Mouse (Mus musculus) MEL (cell line): Measurements from ENCODE around the gene Dnajc11. TPM values are rescaled to one million over a fixed set of nuclear protein-coding genes. Genes with fewer than 3 reads are reported as not detected.
A peak's percentile ranks its signal among the peaks of the same experiment; 100 is the strongest.

ENCODE experiments used
- DNase-seq: peaks from one replicate; pipeline ENCODE4 v3.0.0; 2011; ENCODE audit warnings: low read depth, low spot score
- H3K27ac ChIP-seq: 2 replicates; pipeline ENCODE4 v1.5.1; 2012; ENCODE audit warnings: low read depth, mild to moderate bottlenecking, control low read depth, low read length, moderate library complexity; ENCODE audit not compliant: control insufficient read depth
- H3K27me3 ChIP-seq, 2 experiments: fragments of 150-350 bp in 1 of 2; sonication (generic) in 1 of 2; 2 replicates each; pipeline ENCODE4 v1.6.1; 2012; ENCODE audit warnings: low read length in 2 of 2, mild to moderate bottlenecking in 2 of 2, improper control_type of control experiment in 1 of 2, moderate library complexity in 1 of 2; ENCODE audit not compliant: insufficient read depth in 2 of 2, control insufficient read depth in 1 of 2
- H3K36me3 ChIP-seq, 2 experiments: 2 replicates each; pipeline ENCODE4 v1.6.1; 2012 to 2014; ENCODE audit warnings: low read length in 2 of 2, improper control_type of control experiment in 1 of 2, inconsistent platforms in 1 of 2, mild to moderate bottlenecking in 1 of 2; ENCODE audit not compliant: insufficient read depth in 2 of 2, control insufficient read depth in 1 of 2
- H3K4me1 ChIP-seq, 2 experiments: fragments of 150-350 bp in 1 of 2; sonication (generic) in 1 of 2; 2 replicates each; pipeline ENCODE4 v1.6.1; 2012; ENCODE audit warnings: low read length in 2 of 2, improper control_type of control experiment in 1 of 2, mild to moderate bottlenecking in 1 of 2; ENCODE audit not compliant: insufficient read depth in 2 of 2, control insufficient read depth in 1 of 2
- H3K4me3 ChIP-seq, 2 experiments: fragments of 150-350 bp in 1 of 2; sonication (generic) in 1 of 2; 2 replicates each; pipeline ENCODE4 v1.5.1; 2012; ENCODE audit warnings: low read depth in 2 of 2, low read length in 2 of 2, mild to moderate bottlenecking in 2 of 2, moderate library complexity in 2 of 2, control low read depth in 1 of 2, improper control_type of control experiment in 1 of 2; ENCODE audit not compliant: control insufficient read depth in 1 of 2, insufficient read depth in 1 of 2
- H3K79me2 ChIP-seq: 2 replicates; pipeline ENCODE4 v1.6.1; 2012; ENCODE audit warnings: mild to moderate bottlenecking, low read length, moderate library complexity; ENCODE audit not compliant: control insufficient read depth, poor library complexity, insufficient read depth
- H3K9ac ChIP-seq: 2 replicates; pipeline ENCODE4 v1.6.1; 2012; ENCODE audit warnings: low read depth, mild to moderate bottlenecking, control low read depth, low read length, moderate library complexity; ENCODE audit not compliant: control insufficient read depth, poor library complexity, severe bottlenecking
- H3K9me3 ChIP-seq: fragments of 150-350 bp; sonication (generic); replicated peaks from 2 replicates; pipeline ENCODE4 v1.6.1; 2012; ENCODE audit warnings: mild to moderate bottlenecking, low read length, improper control_type of control experiment, moderate library complexity; ENCODE audit not compliant: insufficient read depth
- CTCF ChIP-seq, 3 experiments: IDR thresholded peaks in 2 of 3; conservative IDR thresholded peaks in 1 of 3; 2 replicates each; pipeline ENCODE4 v1.5.1; 2011 to 2012; ENCODE audit warnings: low read length in 3 of 3, low read depth in 2 of 3, mild to moderate bottlenecking in 2 of 3, improper control_type of control experiment in 1 of 3, inconsistent platforms in 1 of 3, mixed read lengths in 1 of 3, moderate library complexity in 1 of 3; ENCODE audit not compliant: control insufficient read depth in 1 of 3, insufficient read depth in 1 of 3, poor library complexity in 1 of 3, severe bottlenecking in 1 of 3
- E2F4 ChIP-seq: IDR thresholded peaks from 2 replicates; pipeline ENCODE4 v1.6.1; 2011; ENCODE audit warnings: low read depth, low read length, improper control_type of control experiment, borderline replicate concordance
- ETS1 ChIP-seq: IDR thresholded peaks from 2 replicates; pipeline ENCODE4 v1.6.1; 2012; ENCODE audit warnings: low read depth, mild to moderate bottlenecking, inconsistent platforms, low read length, improper control_type of control experiment, moderate library complexity
- JUND ChIP-seq: IDR thresholded peaks from 2 replicates; pipeline ENCODE4 v1.6.1; 2011; ENCODE audit warnings: low read depth, mild to moderate bottlenecking, improper control_type of control experiment, low read length
- MAFK ChIP-seq: IDR thresholded peaks from 2 replicates; pipeline ENCODE4 v1.6.1; 2011; ENCODE audit warnings: low read depth, mild to moderate bottlenecking, low read length, improper control_type of control experiment, borderline replicate concordance
- MAX ChIP-seq: IDR thresholded peaks from 2 replicates; pipeline ENCODE4 v1.6.1; 2011; ENCODE audit warnings: low read length, improper control_type of control experiment
- MAZ ChIP-seq: IDR thresholded peaks from 2 replicates; pipeline ENCODE4 v1.6.1; 2012; ENCODE audit warnings: low read depth, mild to moderate bottlenecking, inconsistent platforms, low read length, improper control_type of control experiment
- MEF2A ChIP-seq: IDR thresholded peaks from 2 replicates; pipeline ENCODE4 v1.6.1; 2014; ENCODE audit warnings: low read depth, mild to moderate bottlenecking, inconsistent platforms, low read length, improper control_type of control experiment; ENCODE audit not compliant: poor library complexity, insufficient replicate concordance, severe bottlenecking; ENCODE audit errors: extremely low read depth
- MXI1 ChIP-seq: IDR thresholded peaks from 2 replicates; pipeline ENCODE4 v1.6.1; 2011; ENCODE audit warnings: mild to moderate bottlenecking, low read depth, low read length, improper control_type of control experiment
- MYC ChIP-seq: IDR thresholded peaks from 2 replicates; pipeline ENCODE4 v1.6.1; 2011; ENCODE audit warnings: low read depth, mild to moderate bottlenecking, low read length, improper control_type of control experiment, moderate library complexity
- NELFE ChIP-seq: IDR thresholded peaks from 2 replicates; pipeline ENCODE4 v1.6.1; 2011; ENCODE audit warnings: low read depth, low read length, improper control_type of control experiment
- POLR2AphosphoS5 ChIP-seq: IDR thresholded peaks from 2 replicates; pipeline ENCODE4 v1.6.1; 2012; ENCODE audit warnings: low read depth, borderline replicate concordance, mild to moderate bottlenecking, inconsistent platforms, low read length, moderate library complexity, mixed read lengths
- RCOR1 ChIP-seq: IDR thresholded peaks from 2 replicates; pipeline ENCODE4 v1.6.1; 2012; ENCODE audit warnings: low read depth, mild to moderate bottlenecking, inconsistent platforms, low read length, improper control_type of control experiment
- polyA plus RNA-seq, 2 experiments: library from polyadenylated mRNA; stranded (reverse) in 1 of 2; unstranded in 1 of 2; fragments of >175 nt in 1 of 2; fragments of >200 nt in 1 of 2; gene quantifications; 2 replicates each; pipeline versions ENCODE4 v1.2.1 to v1.2.4; 2012; ENCODE audit warnings: low replicate concordance in 2 of 2, low read depth in 1 of 2; ENCODE audit not compliant: insufficient read length in 2 of 2, insufficient read depth in 1 of 2, missing spikeins in 1 of 2
- total RNA-seq: library from RNA; depleted of rRNA; stranded (reverse); fragments of 300-350 nt; gene quantifications from 2 replicates; pipeline ENCODE4 v1.2.3, GENCODE M21; 2012

The Dnajc11 gene
- total and polyA plus RNA-seq, 3 experiments: 128 to 278 (median 157) TPM

DNA sequence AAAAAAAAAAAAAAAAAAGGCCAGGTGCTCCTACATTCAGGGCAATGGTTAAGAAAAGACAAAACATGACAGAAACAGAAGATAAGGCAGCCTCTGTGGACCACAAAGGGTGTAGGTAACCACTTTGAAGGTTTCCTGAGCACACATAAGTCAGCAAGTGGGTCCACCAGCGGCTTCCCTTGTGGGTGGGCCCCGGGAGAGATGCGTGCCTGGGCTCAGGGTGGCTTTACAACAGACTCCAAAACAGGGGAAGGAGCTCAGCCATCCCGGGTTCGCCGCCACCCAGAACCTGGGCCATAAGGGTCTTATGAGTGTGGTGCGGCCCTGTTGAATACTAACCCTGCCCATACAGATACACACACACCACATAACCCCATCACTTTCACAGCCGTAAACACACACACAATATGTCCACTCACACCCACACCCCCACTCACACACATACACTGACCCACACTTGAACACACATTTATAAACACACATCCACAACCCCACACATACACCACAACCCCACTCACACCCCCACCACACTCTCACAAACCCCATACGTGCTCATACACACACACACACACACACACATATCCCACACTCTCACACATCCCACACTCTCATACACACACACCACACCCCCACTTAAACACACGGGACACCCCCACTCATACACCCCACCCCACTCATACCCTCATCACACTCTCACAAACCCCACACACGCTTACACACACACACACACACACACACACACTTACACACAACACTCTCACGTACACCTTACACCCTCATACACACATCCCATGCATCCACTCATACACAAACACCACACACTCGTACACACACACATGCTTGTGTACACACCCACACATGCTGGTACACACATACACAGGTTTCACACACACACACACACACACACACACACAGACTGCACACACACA is 651 bp upstream of the Dnajc11 start:
- Histone ChIP-seq H3K4me3 (peak overlapping the region; percentile 45 to 55), H3K9ac (peak overlapping the region; percentile 37), H3K36me3 (peaks cover 0 to 19% of the 10 kb centered on the region in 2 experiments; a peak in 3 of 4 replicates), H3K4me1 (peaks cover 0 to 21% of the 10 kb centered on the region in 2 experiments; a peak in 3 of 4 replicates), H3K9me3 (no peaks in the 10 kb centered on the region), H3K27ac (peak overlapping the region; percentile 13), H3K79me2 (peaks cover 42% of the 10 kb centered on the region), H3K27me3 (no peaks in the 10 kb centered on the region)
- TF ChIP-seq MAZ (0 out of 2 replicates have a peak, but pooled peaks have one; percentile 26), E2F4 (no peak)
- no peak for DNase-seq

DNA sequence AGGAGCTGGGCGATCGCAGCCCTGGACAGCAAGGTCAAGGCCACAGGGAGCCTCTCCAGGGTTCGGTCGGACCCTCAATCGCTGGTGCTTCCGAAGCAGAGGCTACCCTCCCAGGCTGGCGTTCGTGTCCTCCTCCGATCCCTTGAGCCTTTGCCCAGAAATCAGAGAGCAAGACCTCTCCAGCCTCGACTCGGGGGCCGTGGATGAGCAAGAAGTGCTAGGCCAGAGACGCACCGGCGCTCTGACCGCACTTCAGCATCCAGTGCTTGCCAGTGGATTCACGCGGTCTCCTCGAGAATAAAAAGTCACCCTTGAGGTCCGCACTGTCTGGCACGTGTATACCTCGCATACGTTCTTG is 703 bp downstream of the Dnajc11 start:
- no peaks in the 10 kb centered on the region for H3K9me3 ChIP-seq
- peak; percentile 50 for DNase-seq
- H3K27me3 ChIP-seq: no peaks in the 10 kb centered on the region
- H3K4me1 ChIP-seq: peaks cover 0 to 19% of the 10 kb centered on the region in 2 experiments; a peak in 3 of 4 replicates
- no peak for TF ChIP-seq MYC
- no peak for TF ChIP-seq MXI1
- TF ChIP-seq ETS1: no peak
- TF ChIP-seq CTCF (IDR thresholded peaks at IDR 0.05 in 2 of 3, conservative IDR thresholded peaks at IDR 0.05 in 1 of 3; ENCODE audit: control insufficient read depth in 1 of 3, insufficient read depth in 1 of 3, low read depth in 2 of 3, low read length in 3 of 3, poor library complexity in 1 of 3, severe bottlenecking in 1 of 3): no peak
- TF ChIP-seq JUND: no peak
- no peak for TF ChIP-seq MAX
- H3K79me2 ChIP-seq: peaks cover 54% of the 10 kb centered on the region
- H3K27ac ChIP-seq: peak overlapping the region; percentile 52
- H3K9ac ChIP-seq: peak overlapping the region; percentile 88
- peaks cover 0 to 19% of the 10 kb centered on the region in 2 experiments; a peak in 3 of 4 replicates for H3K36me3 ChIP-seq
- H3K4me3 ChIP-seq: peak overlapping the region; percentile 94

GRCm38 (mm10) chr4:151937441-151937840 is 4.0 kb downstream of the Dnajc11 start:
- Histone ChIP-seq H3K27ac (no peak overlapping the region), H3K79me2 (peaks cover 79% of the 10 kb centered on the region), H3K9me3 (no peaks in the 10 kb centered on the region), H3K4me3 (no peak overlapping the region), H3K9ac (no peak overlapping the region), H3K27me3 (no peaks in the 10 kb centered on the region), H3K4me1 (peaks cover 0 to 19% of the 10 kb centered on the region in 2 experiments; a peak in 3 of 4 replicates), H3K36me3 (peaks cover 0 to 19% of the 10 kb centered on the region in 2 experiments)
- TF ChIP-seq JUND: no peak
- TF ChIP-seq POLR2AphosphoS5: no peak
- no peak for TF ChIP-seq MXI1
- TF ChIP-seq RCOR1: no peak
- TF ChIP-seq MEF2A: no peak
- TF ChIP-seq MAFK: no peak
- no peak for TF ChIP-seq ETS1
- no peak for TF ChIP-seq NELFE
- no peak for DNase-seq
